Mouse (Mus musculus): ENCODE results near the gene Stx7.
A peak's percentile ranks its signal among the peaks of the same experiment; 100 is the strongest.
"Not testable (repeated sequence)": the region's sequence is repeated elsewhere in the genome, so short reads cannot be mapped to it uniquely, and the experiment has no call there.

Stx7 gene

DNA sequence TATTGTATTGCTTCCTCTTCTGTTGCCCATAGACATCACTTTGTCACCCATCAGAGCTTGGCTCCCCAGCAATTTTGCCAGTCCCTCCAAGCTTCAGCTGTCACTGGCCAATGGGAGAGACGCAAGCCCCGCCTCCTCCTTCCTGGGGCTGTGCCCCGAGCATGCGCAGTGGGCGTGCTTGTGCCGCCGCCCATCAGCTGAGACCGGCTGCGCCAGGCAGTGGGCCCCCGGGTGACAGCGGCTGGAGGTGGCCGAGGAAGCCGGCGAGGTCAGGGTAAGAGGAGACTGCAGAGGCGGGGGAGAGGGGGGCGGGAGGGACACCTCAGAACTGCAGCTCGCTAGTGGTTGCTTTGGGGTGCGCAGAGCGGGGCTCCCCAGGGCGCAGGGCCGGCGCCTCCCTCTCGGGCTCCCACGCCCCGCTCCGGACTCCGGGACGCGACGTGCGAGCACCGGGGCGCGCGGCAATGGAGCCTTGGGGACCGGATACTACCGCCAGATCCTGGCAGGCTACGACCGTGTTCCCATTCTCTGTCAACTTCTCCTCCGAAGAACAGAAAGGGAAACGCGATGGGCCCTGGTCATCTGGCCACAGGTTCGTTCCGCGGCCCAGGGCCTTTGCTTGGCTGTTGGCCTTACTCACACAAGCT, at the start of gene Stx7:
Stx7 (plus strand) TSS at position 168 of the 647 bp plus-strand sequence.
- peak; percentile 92 for DNase-seq

GRCm38 (mm10) chr10:24101812-24102211, 47.3 kb upstream of the Stx7 start, which contains the start of gene Taar8c:
Gene Taar8c, minus strand, starts transcription at chr10:24101912.
- DNase-seq: not testable (repeated sequence)

GRCm38 (mm10) chr10:24103299-24103698, 45.8 kb upstream of the Stx7 start:
- not testable (repeated sequence) for DNase-seq

DNA sequence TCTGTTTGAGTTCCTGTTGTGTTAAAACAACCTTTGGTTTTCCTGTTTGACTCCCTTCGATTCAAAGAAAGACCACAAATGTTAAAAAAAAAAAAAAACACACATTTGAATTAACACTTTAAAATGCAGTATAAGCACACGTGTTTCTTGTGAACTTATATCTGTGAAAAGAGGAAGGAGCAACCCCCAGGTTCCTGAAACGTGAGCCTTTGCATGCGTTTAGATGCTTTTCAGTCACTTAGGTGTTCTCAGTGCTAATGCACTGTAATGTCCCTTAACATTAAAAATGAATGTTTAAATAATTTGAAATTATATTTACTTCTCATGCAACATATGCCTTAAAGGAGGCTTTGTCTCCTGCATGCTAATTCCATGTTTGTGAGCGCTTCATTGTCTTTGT, 41.4 kb upstream of the Stx7 start:
- no peak for DNase-seq

- no peak for DNase-seq
These were observed 40.9 kb upstream of the Stx7 start for GRCm38 (mm10) chr10:24108236-24108635.

DNA sequence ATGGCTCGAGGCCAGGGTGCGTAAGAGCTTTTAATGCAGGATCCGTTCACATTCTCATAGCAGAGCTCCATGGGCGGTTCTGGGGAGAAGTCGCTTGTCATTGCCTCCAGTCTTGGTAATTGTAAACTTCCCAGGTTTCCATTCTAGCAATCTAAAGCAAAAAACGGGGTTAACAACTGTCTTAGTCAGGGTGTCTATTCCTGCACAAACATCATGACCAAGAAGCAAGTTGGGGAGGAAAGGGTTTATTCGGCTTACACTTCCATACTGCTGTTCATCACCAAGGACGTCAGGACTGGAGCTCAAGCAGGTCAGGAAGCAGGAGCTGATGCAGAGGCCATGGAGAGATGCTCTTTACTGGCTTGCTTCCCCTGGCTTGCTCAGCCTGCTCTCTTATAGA, 39.7 kb upstream of the Stx7 start, which contains the start of gene Taar9:
Taar9 (minus strand) TSS at position 101 of the 400 bp plus-strand sequence.
- not testable (repeated sequence) for DNase-seq

GRCm38 (mm10) chr10:24111116-24111778, 37.9 kb upstream of the Stx7 start:
- DNase-seq: peak; percentile 26

DNA sequence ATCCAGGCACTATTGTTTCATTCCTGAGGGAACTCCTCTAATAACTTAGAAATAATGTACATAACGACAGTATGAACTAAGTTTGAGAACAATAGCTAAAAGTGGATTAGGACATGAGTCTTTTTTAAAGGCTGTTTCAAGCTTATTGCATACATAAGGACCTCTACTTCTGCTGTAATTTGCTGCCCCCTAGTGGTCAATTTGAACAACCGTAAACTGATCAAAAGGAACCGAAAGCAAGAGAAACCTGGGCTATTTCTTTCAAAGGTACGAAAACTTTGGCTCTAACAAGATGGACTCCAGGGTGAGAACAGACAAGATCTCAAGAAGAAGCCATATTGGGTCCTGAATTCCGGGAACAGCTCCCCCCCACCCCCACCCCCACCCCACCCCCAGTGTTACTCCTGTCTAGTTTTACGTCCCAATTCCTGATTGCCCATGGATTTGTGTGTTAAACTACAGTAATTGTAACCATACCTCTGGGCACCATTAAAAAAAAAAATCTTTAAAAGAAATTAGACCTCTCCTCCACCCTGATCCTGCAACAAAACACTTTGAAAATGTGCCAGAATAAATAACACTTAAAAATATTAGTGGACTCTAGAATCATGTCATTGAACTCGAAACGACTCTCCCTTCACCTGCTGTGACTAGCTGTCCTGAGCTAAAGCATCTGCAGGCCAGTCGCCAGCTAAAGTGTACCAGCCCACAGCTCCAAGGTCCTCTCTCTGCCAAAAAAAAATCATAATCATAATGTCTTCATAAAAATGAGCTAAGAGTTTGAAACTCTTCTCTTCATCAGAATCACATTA, 17.4 kb upstream of the Stx7 start:
- DNase-seq: peak; percentile 48

- no peak for DNase-seq
These were observed 16.8 kb upstream of the Stx7 start for GRCm38 (mm10) chr10:24132273-24132672.

- DNase-seq: no peak
These were observed 16.0 kb upstream of the Stx7 start for GRCm38 (mm10) chr10:24133132-24133531.

- DNase-seq: no peak
These were observed 14.9 kb upstream of the Stx7 start for GRCm38 (mm10) chr10:24134071-24134645.

DNA sequence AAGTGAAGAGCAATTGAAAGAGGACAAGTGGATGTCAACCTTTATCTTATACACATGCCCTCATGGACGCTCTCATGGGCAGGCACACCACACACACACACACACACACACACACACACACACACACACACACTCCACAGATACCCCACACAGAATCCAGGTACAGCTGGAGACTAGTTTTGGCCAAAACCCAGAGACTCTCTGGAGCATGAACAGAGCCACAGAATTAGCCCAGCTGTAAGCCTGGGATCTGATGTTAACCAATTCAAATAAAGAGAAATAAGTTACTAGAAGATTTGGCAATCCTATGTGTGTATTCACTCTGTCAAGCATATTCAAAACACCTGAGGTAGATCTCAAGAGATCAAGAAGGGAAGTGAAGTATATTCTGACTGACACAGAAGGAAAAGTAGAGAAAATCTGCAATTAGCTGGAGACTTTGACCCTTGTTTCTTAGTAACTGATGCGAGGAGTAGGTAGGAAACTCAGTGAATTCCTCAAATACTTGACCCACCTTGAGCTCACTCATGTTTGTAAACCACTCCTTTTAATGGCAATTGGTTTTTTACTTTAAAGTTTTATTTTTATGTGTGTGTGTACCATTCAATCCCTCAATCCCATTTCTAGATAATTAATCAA, 10.4 kb upstream of the Stx7 start:
- DNase-seq: no peak

- DNase-seq: no peak
These were observed 6.4 kb upstream of the Stx7 start for GRCm38 (mm10) chr10:24142735-24143134.

GRCm38 (mm10) chr10:24150086-24150485, 984 bp downstream of the Stx7 start:
- DNase-seq: no peak

DNA sequence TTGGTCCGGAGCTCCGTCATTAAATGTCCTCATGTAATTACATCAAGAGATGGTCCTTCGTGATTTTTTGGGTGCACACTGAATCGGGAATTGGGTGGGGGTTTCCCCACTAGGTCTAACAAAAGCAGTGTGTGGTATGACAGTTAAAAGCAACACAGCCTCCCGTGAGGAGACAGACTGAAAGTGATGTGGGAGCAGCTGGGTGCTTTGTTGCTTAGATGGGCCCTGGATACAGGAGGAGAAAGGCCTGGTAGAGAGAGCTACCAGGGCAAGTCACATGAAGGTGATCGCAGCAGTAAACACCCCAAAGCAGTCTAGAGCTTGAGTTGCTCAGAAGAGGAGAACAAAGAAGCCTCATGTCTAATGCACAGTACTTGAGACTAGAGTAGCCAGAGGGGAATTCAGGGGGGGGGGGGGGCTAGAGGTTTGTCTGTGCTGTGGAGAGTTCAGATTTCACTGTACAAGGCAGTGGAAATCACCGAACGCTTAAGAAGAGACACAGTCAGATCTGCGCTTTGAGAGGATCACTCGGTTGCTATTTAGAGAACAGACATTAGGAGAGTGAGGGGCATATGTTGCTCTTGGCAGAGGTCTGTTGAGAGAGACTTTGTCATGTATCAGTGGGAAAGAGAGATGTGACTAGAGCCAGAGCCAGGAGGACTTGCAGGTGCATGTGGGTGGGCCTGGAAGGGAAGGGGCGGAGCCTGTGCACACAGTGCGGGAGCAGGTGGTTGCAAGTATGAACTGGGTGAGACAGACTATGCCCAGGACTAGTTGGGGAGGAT, 9.6 kb downstream of the Stx7 start:
- DNase-seq: no peak

DNA sequence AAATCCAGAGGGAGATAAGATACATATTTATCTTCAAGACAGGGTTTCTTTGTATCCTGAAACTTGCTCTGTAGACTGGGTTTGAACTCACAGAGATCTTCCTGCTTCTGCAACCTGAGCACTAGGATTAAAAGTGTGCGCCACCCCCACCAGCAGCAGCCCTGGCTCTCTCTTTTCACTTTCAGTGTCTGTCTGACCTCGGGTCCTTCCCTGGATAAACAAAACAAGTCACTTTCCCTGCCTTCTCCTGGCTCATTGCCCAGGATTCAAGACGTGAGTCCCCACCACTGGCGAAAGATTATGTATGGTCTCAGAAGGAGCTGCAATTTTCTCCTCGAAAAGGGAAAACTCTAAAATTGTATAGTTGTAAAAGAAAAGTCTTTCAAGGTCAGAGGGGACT, 10.5 kb downstream of the Stx7 start:
- no peak for DNase-seq

DNA sequence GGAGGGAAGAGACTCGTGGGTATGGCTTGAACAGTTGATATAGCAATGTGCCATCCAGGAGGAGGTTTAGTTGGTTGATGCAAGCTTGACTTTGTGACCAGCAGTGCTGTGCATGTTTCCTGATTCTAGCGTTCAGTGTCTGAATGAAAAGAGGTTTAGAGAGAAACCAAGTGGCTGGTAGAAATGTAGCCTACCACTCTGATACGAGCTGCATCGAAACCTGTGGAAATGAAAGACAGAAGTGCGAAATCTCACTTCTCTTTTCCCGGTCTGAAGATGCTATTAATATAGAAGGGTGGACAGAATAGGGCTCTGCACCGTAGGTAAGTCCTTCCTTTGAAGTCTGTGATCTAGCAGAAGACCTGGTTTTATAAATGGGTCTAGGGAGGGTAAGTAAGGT, 11.2 kb downstream of the Stx7 start:
- no peak for DNase-seq

DNA sequence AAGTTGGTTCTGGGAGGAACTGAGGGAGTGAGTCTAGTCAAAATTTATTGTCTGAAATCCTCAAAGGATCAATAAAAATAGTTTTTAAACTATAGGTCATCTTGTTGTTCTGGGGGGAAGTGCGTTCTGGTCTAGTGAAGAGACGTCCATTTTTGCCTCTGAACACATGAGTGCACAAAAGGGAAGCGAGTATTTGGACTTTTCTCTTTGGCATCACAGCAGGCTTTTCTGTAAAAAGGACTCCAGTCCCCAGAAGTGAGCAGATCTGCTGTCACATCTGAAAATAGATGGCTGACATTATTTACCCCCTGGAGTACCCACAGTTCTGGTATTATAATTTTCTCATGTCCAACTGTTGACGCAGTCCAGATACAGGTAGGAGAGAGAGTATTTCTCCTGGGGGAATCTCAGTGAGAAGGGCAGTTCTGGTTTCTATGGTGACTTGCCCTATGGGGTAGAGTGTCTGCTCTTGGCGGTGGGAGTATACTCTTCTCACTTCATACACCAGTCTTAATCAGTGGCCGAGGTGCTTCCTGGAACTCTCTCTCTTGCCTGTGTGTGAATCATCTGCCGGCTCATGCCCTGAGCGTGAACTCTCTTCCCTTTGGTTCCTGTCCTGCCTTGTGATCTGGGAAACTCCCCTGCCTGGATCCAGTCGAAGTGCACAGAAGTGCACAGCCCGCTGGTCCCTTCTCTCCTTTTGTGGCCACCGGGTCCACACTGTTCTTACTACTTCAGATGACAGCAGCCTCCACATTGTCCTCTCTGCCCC, 15.2 kb downstream of the Stx7 start:
- DNase-seq: no peak

- DNase-seq: no peak
These were observed 15.8 kb downstream of the Stx7 start for GRCm38 (mm10) chr10:24164909-24165304.

- no peak for DNase-seq
These were observed 16.5 kb downstream of the Stx7 start for GRCm38 (mm10) chr10:24165526-24166055.

Data from right cerebral cortex, postnatal 14 days (tissue).